Mouse (Mus musculus): ENCODE results near the gene Ubn1.

- TF ChIP-seq CTCF (IDR thresholded peaks at IDR 0.05; ENCODE audit: insufficient read depth, low read depth, low read length), result no peak
- TF ChIP-seq POLR2A (IDR thresholded peaks at IDR 0.05; ENCODE audit: insufficient read depth, low read depth, low read length), result no peak
Measured at GRCm38 (mm10) chr16:5130196-5130595, 80.3 kb downstream of the Ubn1 start.

All from olfactory bulb, adult 2 months (tissue).